21 mouse cellular contexts compared by ENCODE assay signal in genomic region chr4:33895046-33895445, GRCm38 (mm10). TPM values are rescaled to one million over a fixed set of nuclear protein-coding genes. Genes with fewer than 3 reads are reported as not detected.
"Had no signal": no experiment of that assay in that cellular context is flagged by ENCODE, and none has a peak within 500 bp of the region (broad histone marks: within the 10 kb centered on the region; RNA-seq: fewer than 3 reads in every experiment).

No protein-coding gene starts in this region.

- DNase-seq: kidney, adult 18-20 months; kidney, adult 9 months; kidney, postnatal 14 days; kidney, postnatal 4 days; liver, embryonic 13.5 days; lung, adult 2 months; lung, postnatal 14 days; lung, postnatal 4 days; right cerebral cortex, postnatal 14 days; right cerebral cortex, postnatal 4 days; thymus, adult 2 months; thymus, postnatal 25 days had no signal

- H3K27me3 ChIP-seq: limb, embryonic 13.5 days; liver, embryonic 13.5 days; midbrain, embryonic 13.5 days had no signal

- H3K4me3 ChIP-seq: limb, embryonic 10.5 days; limb, embryonic 13.5 days; liver, embryonic 13.5 days; megakaryocyte, embryonic 14.5 days; midbrain, embryonic 10.5 days; midbrain, embryonic 13.5 days had no signal

- H3K4me1 ChIP-seq: liver, embryonic 13.5 days; midbrain, embryonic 13.5 days had no signal

- H3K27ac ChIP-seq: limb, embryonic 10.5 days; limb, embryonic 13.5 days; liver, embryonic 13.5 days; midbrain, embryonic 10.5 days; midbrain, embryonic 13.5 days; stomach, postnatal 0 days had no signal

- H3K4me2 ChIP-seq: limb, embryonic 13.5 days; liver, embryonic 13.5 days; midbrain, embryonic 13.5 days had no signal

- ATAC-seq: midbrain, embryonic 13.5 days; midbrain, embryonic 16.5 days had no signal

- H3K9me3 ChIP-seq: limb, embryonic 10.5 days; limb, embryonic 13.5 days; liver, embryonic 13.5 days; midbrain, embryonic 10.5 days; midbrain, embryonic 13.5 days had no signal

- H3K36me3 ChIP-seq: limb, embryonic 10.5 days; limb, embryonic 13.5 days; liver, embryonic 13.5 days; midbrain, embryonic 10.5 days; midbrain, embryonic 13.5 days had no signal

RNA-seq across cellular contexts. Expression of gene Cnr1, which starts 29.3 kb away (rescaled TPM):
- total RNA-seq: liver, adult 2 months; monocyte, adult 5-6 weeks had no signal
- polyA plus RNA-seq: liver, adult 2 months had no signal
